Mouse (Mus musculus) heart, adult 11 months (tissue): ENCODE measurements at regions not wholly inside any gene's neighbourhood (a gene's known extent, or its start where the extent isn't known, plus 50 kb on each side); places are given as distances from the start of the nearest gene placed in this dataset.

Source experiments
- DNase-seq: peaks from one replicate; pipeline ENCODE4 v3.0.0; 2022

GRCm38 (mm10) chr13:87247731-87248130 is 1201.0 kb upstream of the Cox7c start:
- DNase-seq: peak; percentile 71
